ENCODE assay signal across 18 mouse cellular contexts in the genomic region with DNA sequence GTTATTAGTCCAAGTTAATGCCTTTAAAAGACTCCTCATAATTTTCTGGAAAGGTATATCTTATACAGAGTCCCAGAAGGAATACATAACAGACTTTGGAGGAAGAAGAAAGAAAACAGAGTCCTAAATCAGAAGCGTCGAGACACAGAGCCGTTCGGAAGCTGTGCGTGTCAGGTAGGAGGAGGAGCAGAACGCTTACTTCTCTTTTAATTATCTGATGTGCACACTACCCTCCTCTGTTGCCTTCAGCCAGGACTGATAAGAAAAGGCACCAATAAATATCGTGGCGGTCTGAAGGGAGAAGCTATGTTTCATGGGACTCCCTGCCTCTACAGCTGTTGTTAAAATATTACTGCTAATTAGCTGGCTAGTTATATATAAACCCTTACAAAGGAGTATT.
DNase-seq lines count a peak whose midpoint lies in the region; ATAC-seq and TF ChIP-seq lines count a peak whose summit lies in the region.
"Had no signal": no experiment of that assay in that cellular context is flagged by ENCODE, and none has a peak within 500 bp of the region (broad histone marks: within the 10 kb centered on the region; RNA-seq: fewer than 3 reads in every experiment).

No protein-coding gene starts in this region.

- ATAC-seq in kidney, postnatal 0 days (replicated peaks; ENCODE audit: low FRiP score, low read depth), result no peak
- 0 out of 2 replicates have a peak, but pooled peaks have one; percentile 54 for ATAC-seq in common myeloid progenitor, adult 5-6 weeks (replicated peaks; ENCODE audit: low read depth, poor library complexity, severe bottlenecking)
- ATAC-seq in liver, embryonic 15.5 days (ENCODE audit: insufficient read depth), result peak; percentile 87
- ATAC-seq in stomach, embryonic 15.5 days (ENCODE audit: insufficient read depth, low FRiP score, low read depth), result peak; percentile 63; the same call in 1 of the 2 replicates

- H3K4me1 ChIP-seq in kidney, postnatal 0 days (replicated peaks; ENCODE audit: insufficient read depth, low read length), result no peaks in the 10 kb centered on the region
- H3K4me1 ChIP-seq in liver, embryonic 15.5 days (replicated peaks), result peaks cover 14% of the 10 kb centered on the region; the same call in 1 of the 2 replicates
- H3K4me1 ChIP-seq in stomach, embryonic 15.5 days, result no peaks in the 10 kb centered on the region
- H3K4me1 ChIP-seq: embryonic facial prominence, embryonic 13.5 days; limb, embryonic 15.5 days; megakaryocyte, embryonic 14.5 days had no signal

- no peaks in the 10 kb centered on the region for H3K9me3 ChIP-seq in kidney, postnatal 0 days (replicated peaks; ENCODE audit: low read length)
- H3K9me3 ChIP-seq in liver, embryonic 15.5 days (replicated peaks), result no peaks in the 10 kb centered on the region
- H3K9me3 ChIP-seq in stomach, embryonic 15.5 days, result no peaks in the 10 kb centered on the region
- H3K9me3 ChIP-seq: embryonic facial prominence, embryonic 13.5 days; forebrain, embryonic 10.5 days; limb, embryonic 15.5 days had no signal

- 39% methylated on average over 8 of the region's 8 CpGs for WGBS in kidney, postnatal 0 days
- WGBS in liver, embryonic 15.5 days (ENCODE audit: insufficient replicate concordance), result 30% methylated on average over 8 of the region's 8 CpGs
- 65% methylated on average over 8 of the region's 8 CpGs for WGBS in stomach, embryonic 15.5 days

- H3K27ac ChIP-seq in kidney, postnatal 0 days, result no peak overlapping the region
- no peak overlapping the region for H3K27ac ChIP-seq in liver, embryonic 15.5 days (replicated peaks)
- no peak overlapping the region for H3K27ac ChIP-seq in stomach, embryonic 15.5 days
- H3K27ac ChIP-seq: embryonic facial prominence, embryonic 13.5 days; forebrain, embryonic 10.5 days; limb, embryonic 15.5 days had no signal

- no peaks in the 10 kb centered on the region for H3K36me3 ChIP-seq in kidney, postnatal 0 days (ENCODE audit: insufficient read depth, low read length)
- no peaks in the 10 kb centered on the region for H3K36me3 ChIP-seq in liver, embryonic 15.5 days (replicated peaks)
- no peaks in the 10 kb centered on the region for H3K36me3 ChIP-seq in stomach, embryonic 15.5 days
- H3K36me3 ChIP-seq: embryonic facial prominence, embryonic 13.5 days; forebrain, embryonic 10.5 days; limb, embryonic 15.5 days had no signal

- no peak overlapping the region for H3K9ac ChIP-seq in kidney, postnatal 0 days (ENCODE audit: low read depth, low read length)
- H3K9ac ChIP-seq in liver, embryonic 15.5 days, result no peak overlapping the region
- no peak overlapping the region for H3K9ac ChIP-seq in stomach, embryonic 15.5 days
- H3K9ac ChIP-seq: embryonic facial prominence, embryonic 13.5 days; limb, embryonic 15.5 days had no signal

- DNase-seq in kidney, postnatal 0 days (ENCODE audit: low spot score), result no peak
- DNase-seq in kidney, postnatal 25 days, result no peak
- DNase-seq in adrenal gland, postnatal 4 days (ENCODE audit: low spot score in 2 of 2), result no peak
- DNase-seq in gastrocnemius, postnatal 25 days, result no peak
- no peak for DNase-seq in adipocyte (ENCODE audit: low spot score)
- DNase-seq: cerebellum, adult 11-12 months; gastrocnemius, postnatal 14 days; lung, postnatal 10 days; retina, postnatal 1 day; right cerebral cortex, postnatal 4 days; thymus, adult 2 months had no signal

- no peaks in the 10 kb centered on the region for H3K27me3 ChIP-seq in kidney, postnatal 0 days (ENCODE audit: insufficient read depth, low read length)
- H3K27me3 ChIP-seq in liver, embryonic 15.5 days, result no peaks in the 10 kb centered on the region
- no peaks in the 10 kb centered on the region for H3K27me3 ChIP-seq in stomach, embryonic 15.5 days (replicated peaks)
- H3K27me3 ChIP-seq: embryonic facial prominence, embryonic 13.5 days; limb, embryonic 15.5 days; megakaryocyte, embryonic 14.5 days had no signal

- H3K4me2 ChIP-seq in kidney, postnatal 0 days (ENCODE audit: low read length), result peak overlapping the region; percentile 10; the same call in 1 of the 2 replicates
- H3K4me2 ChIP-seq in liver, embryonic 15.5 days, result peak overlapping the region; percentile 29; the same call in 1 of the 2 replicates
- H3K4me2 ChIP-seq in stomach, embryonic 15.5 days, result no peak overlapping the region
- H3K4me2 ChIP-seq: embryonic facial prominence, embryonic 13.5 days; limb, embryonic 15.5 days had no signal

- no peak overlapping the region for H3K4me3 ChIP-seq in kidney, postnatal 0 days (replicated peaks; ENCODE audit: low read depth, low read length)
- H3K4me3 ChIP-seq in liver, embryonic 15.5 days (replicated peaks), result no peak overlapping the region
- H3K4me3 ChIP-seq in stomach, embryonic 15.5 days (replicated peaks), result no peak overlapping the region
- H3K4me3 ChIP-seq: embryonic facial prominence, embryonic 13.5 days; forebrain, embryonic 10.5 days; limb, embryonic 15.5 days; megakaryocyte, embryonic 14.5 days had no signal

- no peak for TF ChIP-seq CTCF in kidney, postnatal 0 days (IDR thresholded peaks at IDR 0.05; ENCODE audit: low read depth)
